Mouse (Mus musculus): ENCODE results near the gene Zhx3. TPM values are rescaled to one million over a fixed set of nuclear protein-coding genes. Genes with fewer than 3 reads are reported as not detected.

Gene Zhx3
- polyA plus RNA-seq, 1 experiment from 2014 or later: 16.9 TPM

DNA sequence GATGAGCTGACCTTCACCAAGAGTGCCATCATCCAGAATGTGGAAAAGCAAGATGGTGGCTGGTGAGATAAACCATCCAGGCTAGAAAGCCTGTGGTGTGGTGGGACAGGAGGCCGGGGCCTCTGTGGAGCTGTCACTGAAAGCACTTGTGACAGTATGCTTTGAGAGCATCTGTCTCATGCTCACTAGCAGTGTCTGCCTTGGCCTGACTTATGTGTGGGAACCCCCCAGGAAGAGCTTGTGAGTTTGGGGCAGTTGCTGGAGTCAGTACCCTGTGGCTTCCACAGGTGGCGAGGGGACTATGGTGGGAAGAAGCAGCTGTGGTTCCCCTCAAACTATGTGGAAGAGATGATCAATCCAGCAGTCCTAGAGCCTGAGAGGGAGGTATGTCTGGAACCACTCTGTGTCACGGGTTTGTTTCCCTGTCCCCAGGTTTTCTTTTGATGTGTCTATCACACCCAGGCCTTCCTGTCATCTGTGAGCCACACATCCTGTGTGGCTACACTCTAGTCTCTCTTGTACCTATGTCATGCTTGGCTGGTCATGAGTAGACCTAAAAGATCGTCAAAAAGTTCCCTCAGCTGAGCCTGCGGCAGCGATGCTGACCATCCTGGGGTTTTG, 116.1 kb downstream of the Zhx3 start:
- WGBS: 86% methylated on average over 6 of the region's 6 CpGs
- no peak for ATAC-seq (ENCODE audit: low FRiP score, low TSS enrichment)
- Histone ChIP-seq H3K27ac (replicated peaks; ENCODE audit: low read depth, low read length) (no peak overlapping the region), H3K27me3 (ENCODE audit: control insufficient read depth, insufficient read depth, low read length) (no peaks in the 10 kb centered on the region), H3K9ac (replicated peaks; ENCODE audit: low read length) (no peak overlapping the region), H3K4me2 (ENCODE audit: low read length) (no peak overlapping the region), H3K9me3 (ENCODE audit: control insufficient read depth, low read length) (no peaks in the 10 kb centered on the region), H3K36me3 (ENCODE audit: control insufficient read depth, insufficient read depth, low read length) (peaks cover 100% of the 10 kb centered on the region), H3K4me3 (replicated peaks; ENCODE audit: low read depth, low read length) (no peak overlapping the region), H3K4me1 (ENCODE audit: control insufficient read depth, insufficient read depth, low read length) (no peaks in the 10 kb centered on the region)
- no peak for DNase-seq

DNA sequence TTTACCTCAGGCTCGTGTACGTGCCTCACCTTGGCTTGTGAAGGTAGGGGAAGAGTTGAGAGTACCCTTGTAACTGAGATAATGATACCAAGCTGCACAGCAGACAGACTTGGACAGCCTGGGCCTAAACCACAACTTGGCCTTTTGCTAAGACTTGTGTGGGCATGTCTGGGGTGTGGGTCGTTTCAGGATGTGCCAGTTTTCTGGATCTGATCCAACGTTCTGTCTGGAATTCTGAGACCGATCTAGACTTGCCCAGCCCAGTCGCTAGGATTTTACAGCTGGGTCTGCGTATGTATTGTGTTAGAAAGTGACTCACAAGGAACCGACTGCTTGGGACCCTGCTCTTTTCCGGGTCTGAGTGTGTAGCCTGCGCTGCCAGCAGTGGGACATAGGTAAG, 125.7 kb downstream of the Zhx3 start:
- Histone ChIP-seq H3K9me3 (ENCODE audit: control insufficient read depth, low read length) (no peaks in the 10 kb centered on the region), H3K27me3 (ENCODE audit: control insufficient read depth, insufficient read depth, low read length) (no peaks in the 10 kb centered on the region), H3K4me2 (ENCODE audit: low read length) (no peak overlapping the region), H3K4me3 (replicated peaks; ENCODE audit: low read depth, low read length) (no peak overlapping the region), H3K9ac (replicated peaks; ENCODE audit: low read length) (no peak overlapping the region), H3K4me1 (ENCODE audit: control insufficient read depth, insufficient read depth, low read length) (no peaks in the 10 kb centered on the region), H3K36me3 (ENCODE audit: control insufficient read depth, insufficient read depth, low read length) (peaks cover 71% of the 10 kb centered on the region), H3K27ac (replicated peaks; ENCODE audit: low read depth, low read length) (no peak overlapping the region)
- 93% methylated on average over 10 of the region's 10 CpGs for WGBS
- ATAC-seq (ENCODE audit: low FRiP score, low TSS enrichment): no peak
- DNase-seq: no peak

DNA sequence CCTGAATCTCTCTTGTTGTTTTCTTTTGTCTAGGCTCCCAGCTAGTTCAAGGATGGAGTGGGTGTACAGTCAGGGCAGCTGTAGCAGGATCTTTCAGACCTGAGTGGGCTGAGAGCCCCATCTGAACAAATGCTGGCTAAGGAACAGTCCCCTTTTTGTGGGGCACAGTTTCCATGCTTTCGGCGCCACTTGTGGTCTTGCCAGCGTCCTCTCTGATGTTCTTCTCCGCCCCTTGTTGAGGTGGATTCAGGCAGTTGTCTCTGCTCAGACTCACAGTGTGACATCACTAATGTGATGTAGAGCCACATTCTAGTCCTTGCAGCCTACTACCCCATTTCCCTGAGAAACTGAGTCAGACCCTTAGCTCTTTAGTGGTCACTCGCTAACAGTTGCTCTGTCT, 126.2 kb downstream of the Zhx3 start:
- H3K4me2 ChIP-seq (ENCODE audit: low read length): no peak overlapping the region
- over 99% methylated on average over 5 of the region's 5 CpGs for WGBS
- H3K27ac ChIP-seq (replicated peaks; ENCODE audit: low read depth, low read length): no peak overlapping the region
- no peak overlapping the region for H3K4me3 ChIP-seq (replicated peaks; ENCODE audit: low read depth, low read length)
- no peak for DNase-seq
- no peak for ATAC-seq (ENCODE audit: low FRiP score, low TSS enrichment)
- H3K9me3 ChIP-seq (ENCODE audit: control insufficient read depth, low read length): no peaks in the 10 kb centered on the region
- no peak overlapping the region for H3K9ac ChIP-seq (replicated peaks; ENCODE audit: low read length)
- H3K36me3 ChIP-seq (ENCODE audit: control insufficient read depth, insufficient read depth, low read length): peaks cover 66% of the 10 kb centered on the region
- no peaks in the 10 kb centered on the region for H3K27me3 ChIP-seq (ENCODE audit: control insufficient read depth, insufficient read depth, low read length)
- H3K4me1 ChIP-seq (ENCODE audit: control insufficient read depth, insufficient read depth, low read length): no peaks in the 10 kb centered on the region

DNA sequence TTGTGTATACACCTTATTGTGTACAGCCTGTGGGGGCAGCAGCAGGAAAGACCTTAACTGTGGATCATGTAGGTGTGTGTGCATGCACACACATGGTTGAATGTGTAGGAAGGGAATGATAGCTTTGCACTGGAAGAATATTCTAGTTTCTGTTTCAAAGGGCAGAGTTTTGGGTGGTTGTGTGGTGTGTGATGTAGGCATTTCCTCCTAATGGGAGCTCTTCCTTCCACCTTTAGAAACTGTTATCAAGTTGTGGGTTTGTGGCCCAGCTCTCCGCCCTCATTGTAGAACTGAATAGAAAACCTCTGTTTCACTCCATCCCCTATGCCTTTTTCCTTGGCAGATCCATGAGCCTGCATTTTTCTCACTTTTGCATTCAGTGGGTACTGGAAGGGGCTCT, 127.3 kb downstream of the Zhx3 start:
- no peak overlapping the region for H3K27ac ChIP-seq (replicated peaks; ENCODE audit: low read depth, low read length)
- whole genome bisulfite sequencing: 90% methylated on average over 1 of the region's 1 CpGs
- DNase-seq: no peak
- H3K4me2 ChIP-seq (ENCODE audit: low read length): no peak overlapping the region
- peaks cover 55% of the 10 kb centered on the region for H3K36me3 ChIP-seq (ENCODE audit: control insufficient read depth, insufficient read depth, low read length)
- H3K27me3 ChIP-seq (ENCODE audit: control insufficient read depth, insufficient read depth, low read length): no peaks in the 10 kb centered on the region
- H3K9ac ChIP-seq (replicated peaks; ENCODE audit: low read length): no peak overlapping the region
- H3K9me3 ChIP-seq (ENCODE audit: control insufficient read depth, low read length): no peaks in the 10 kb centered on the region
- no peak overlapping the region for H3K4me3 ChIP-seq (replicated peaks; ENCODE audit: low read depth, low read length)
- H3K4me1 ChIP-seq (ENCODE audit: control insufficient read depth, insufficient read depth, low read length): 0 out of 2 replicates have a peak, but pooled peaks cover 2% of the 10 kb centered on the region
- no peak for ATAC-seq (ENCODE audit: low FRiP score, low TSS enrichment)

DNA sequence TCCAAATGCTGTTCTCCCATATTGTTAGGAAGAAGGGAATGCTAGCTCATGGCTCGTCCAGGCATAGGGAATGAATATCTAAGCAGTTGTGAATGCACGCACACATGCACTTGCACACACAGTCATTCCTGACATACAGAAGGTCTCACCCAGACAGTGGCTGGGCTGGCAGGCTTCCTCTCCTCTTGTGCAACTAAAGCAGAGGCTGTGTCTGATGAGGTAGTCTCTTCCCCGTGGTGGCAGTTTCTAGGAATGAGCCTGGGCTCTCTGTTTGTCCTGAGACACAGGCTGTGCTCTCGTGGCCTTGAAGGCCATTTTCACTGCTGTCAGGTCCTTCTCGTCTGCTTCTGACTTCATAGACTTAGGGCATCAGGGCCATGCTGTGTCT, 128.0 kb downstream of the Zhx3 start:
- WGBS: 94% methylated on average over 5 of the region's 5 CpGs
- 0 out of 2 replicates have a peak, but pooled peaks cover 8% of the 10 kb centered on the region for H3K4me1 ChIP-seq (ENCODE audit: control insufficient read depth, insufficient read depth, low read length)
- H3K9ac ChIP-seq (replicated peaks; ENCODE audit: low read length): no peak overlapping the region
- no peak overlapping the region for H3K4me2 ChIP-seq (ENCODE audit: low read length)
- no peak overlapping the region for H3K4me3 ChIP-seq (replicated peaks; ENCODE audit: low read depth, low read length)
- H3K36me3 ChIP-seq (ENCODE audit: control insufficient read depth, insufficient read depth, low read length): peaks cover 48% of the 10 kb centered on the region
- ATAC-seq (ENCODE audit: low FRiP score, low TSS enrichment): no peak
- H3K27me3 ChIP-seq (ENCODE audit: control insufficient read depth, insufficient read depth, low read length): no peaks in the 10 kb centered on the region
- no peak for DNase-seq
- H3K9me3 ChIP-seq (ENCODE audit: control insufficient read depth, low read length): no peaks in the 10 kb centered on the region
- H3K27ac ChIP-seq (replicated peaks; ENCODE audit: low read depth, low read length): no peak overlapping the region

DNA sequence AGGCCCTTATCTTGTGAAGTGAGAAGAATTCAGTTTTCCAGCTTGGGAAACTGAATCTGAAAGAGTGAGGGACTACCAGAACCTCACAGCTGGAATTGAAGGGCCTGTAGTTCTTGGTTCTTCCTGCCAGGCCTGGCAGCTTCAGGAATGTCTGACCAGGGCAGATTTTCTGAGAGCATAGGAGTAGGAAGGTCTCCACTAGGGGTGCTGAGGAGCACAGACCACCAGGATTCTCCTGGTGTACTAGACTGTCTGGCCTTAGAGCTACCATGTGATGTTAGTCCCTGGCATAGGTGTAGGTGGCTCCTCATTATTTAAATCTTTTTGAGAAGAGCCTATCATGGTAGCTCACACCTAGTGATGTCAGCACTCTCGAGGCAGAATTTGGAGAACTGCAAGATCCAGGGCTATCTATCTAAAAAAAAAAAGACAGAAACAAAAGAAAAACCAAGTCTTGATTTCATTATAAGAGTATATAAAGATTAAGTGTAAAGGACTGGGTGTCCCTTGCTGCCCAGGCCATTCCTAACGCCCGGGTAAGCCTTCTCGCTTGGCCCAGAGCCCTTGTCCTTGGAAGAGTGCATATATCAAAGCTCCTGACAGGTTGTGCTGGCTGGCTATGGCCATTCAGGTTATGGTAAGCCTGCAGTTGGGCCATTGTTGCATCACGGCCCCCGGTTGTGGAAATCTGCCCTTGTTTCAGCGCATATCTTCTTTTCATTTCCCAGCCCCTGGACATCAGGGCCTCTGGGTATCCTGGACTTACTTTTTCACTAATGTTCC, 128.6 kb downstream of the Zhx3 start:
- Histone ChIP-seq H3K4me1 (ENCODE audit: control insufficient read depth, insufficient read depth, low read length) (0 out of 2 replicates have a peak, but pooled peaks cover 13% of the 10 kb centered on the region), H3K36me3 (ENCODE audit: control insufficient read depth, insufficient read depth, low read length) (peaks cover 47% of the 10 kb centered on the region), H3K27ac (replicated peaks; ENCODE audit: low read depth, low read length) (no peak overlapping the region), H3K9ac (replicated peaks; ENCODE audit: low read length) (no peak overlapping the region), H3K27me3 (ENCODE audit: control insufficient read depth, insufficient read depth, low read length) (no peaks in the 10 kb centered on the region), H3K4me2 (ENCODE audit: low read length) (no peak overlapping the region), H3K9me3 (ENCODE audit: control insufficient read depth, low read length) (no peaks in the 10 kb centered on the region), H3K4me3 (replicated peaks; ENCODE audit: low read depth, low read length) (no peak overlapping the region)
- peak; percentile 50 for DNase-seq
- 95% methylated on average over 7 of the region's 7 CpGs for WGBS
- no peak for ATAC-seq (ENCODE audit: low FRiP score, low TSS enrichment)

DNA sequence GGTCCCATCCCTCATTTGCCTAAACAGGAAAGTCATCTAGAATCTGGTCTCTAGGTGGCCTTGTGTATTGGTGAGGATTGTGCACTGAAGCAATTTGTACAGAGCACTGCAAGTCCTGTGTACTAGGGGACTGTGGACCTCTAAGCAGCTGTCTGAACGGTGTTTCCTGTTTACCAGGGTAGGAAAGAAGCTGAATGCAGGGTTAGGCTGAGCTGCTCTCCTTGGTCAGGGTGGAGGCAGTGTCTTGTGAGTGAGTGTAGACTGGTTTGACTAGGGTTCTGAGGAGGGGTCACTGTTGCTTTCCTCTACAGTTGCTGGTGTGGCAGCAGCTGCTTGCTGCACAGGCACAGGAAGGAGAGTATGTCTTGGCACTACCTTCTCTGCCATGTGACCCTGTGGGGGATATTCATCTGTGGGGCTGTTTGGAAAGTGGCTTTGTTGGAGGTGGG, 130.6 kb downstream of the Zhx3 start:
- H3K9me3 ChIP-seq (ENCODE audit: control insufficient read depth, low read length): no peaks in the 10 kb centered on the region
- no peaks in the 10 kb centered on the region for H3K27me3 ChIP-seq (ENCODE audit: control insufficient read depth, insufficient read depth, low read length)
- 0 out of 2 replicates have a peak, but pooled peaks cover 13% of the 10 kb centered on the region for H3K4me1 ChIP-seq (ENCODE audit: control insufficient read depth, insufficient read depth, low read length)
- WGBS: 82% methylated on average over 1 of the region's 1 CpGs
- no peak overlapping the region for H3K4me3 ChIP-seq (replicated peaks; ENCODE audit: low read depth, low read length)
- H3K9ac ChIP-seq (replicated peaks; ENCODE audit: low read length): no peak overlapping the region
- ATAC-seq (ENCODE audit: low FRiP score, low TSS enrichment): no peak
- H3K36me3 ChIP-seq (ENCODE audit: control insufficient read depth, insufficient read depth, low read length): peaks cover 43% of the 10 kb centered on the region
- H3K4me2 ChIP-seq (ENCODE audit: low read length): no peak overlapping the region
- no peak overlapping the region for H3K27ac ChIP-seq (replicated peaks; ENCODE audit: low read depth, low read length)
- no peak for DNase-seq

DNA sequence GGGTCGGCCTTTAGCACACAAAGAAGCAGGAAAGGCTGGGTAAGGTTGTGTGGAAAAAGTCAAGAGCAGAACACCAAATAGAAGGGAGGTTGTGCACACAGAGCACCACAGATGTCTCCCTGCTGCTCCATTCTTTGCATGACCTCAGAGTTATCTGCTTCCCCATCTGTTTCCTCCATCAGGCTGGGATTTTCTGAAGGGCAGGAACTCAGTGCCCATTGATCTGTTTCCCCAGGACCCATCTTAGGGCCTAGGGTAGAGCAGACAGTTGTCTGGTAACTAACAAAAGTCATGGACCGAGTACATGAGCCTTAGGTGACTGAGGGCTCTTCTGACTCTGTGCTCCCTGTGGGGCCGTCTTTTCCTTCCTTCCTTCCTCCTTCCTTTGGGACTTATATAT, 131.2 kb downstream of the Zhx3 start:
- Histone ChIP-seq H3K4me1 (ENCODE audit: control insufficient read depth, insufficient read depth, low read length) (0 out of 2 replicates have a peak, but pooled peaks cover 13% of the 10 kb centered on the region), H3K27ac (replicated peaks; ENCODE audit: low read depth, low read length) (no peak overlapping the region), H3K4me3 (replicated peaks; ENCODE audit: low read depth, low read length) (no peak overlapping the region), H3K36me3 (ENCODE audit: control insufficient read depth, insufficient read depth, low read length) (peaks cover 41% of the 10 kb centered on the region), H3K9ac (replicated peaks; ENCODE audit: low read length) (no peak overlapping the region), H3K9me3 (ENCODE audit: control insufficient read depth, low read length) (no peaks in the 10 kb centered on the region), H3K27me3 (ENCODE audit: control insufficient read depth, insufficient read depth, low read length) (no peaks in the 10 kb centered on the region), H3K4me2 (ENCODE audit: low read length) (no peak overlapping the region)
- ATAC-seq (ENCODE audit: low FRiP score, low TSS enrichment) (no peak), DNase-seq (no peak)
- WGBS: 85% methylated on average over 3 of the region's 3 CpGs
